ENCODE assay signal across 9 mouse cellular contexts in genomic region chr9:120349145-120349544, GRCm38 (mm10). TPM values are rescaled to one million over a fixed set of nuclear protein-coding genes. Genes with fewer than 3 reads are reported as not detected.
DNase-seq lines count a peak whose midpoint lies in the region; ATAC-seq and TF ChIP-seq lines count a peak whose summit lies in the region.
"Had no signal": no experiment of that assay in that cellular context is flagged by ENCODE, and none has a peak within 500 bp of the region (broad histone marks: within the 10 kb centered on the region; RNA-seq: fewer than 3 reads in every experiment).

No protein-coding gene starts in this region.

- DNase-seq in heart, adult 11 months = peak; percentile 98
- DNase-seq in adipocyte (ENCODE audit: low spot score) = peak; percentile 87
- peak; percentile 40 for DNase-seq in fibroblast of lung, adult 2 months (ENCODE audit: low read depth)
- peak; percentile 48 for DNase-seq in heart, postnatal 4 days
- peak; percentile 36 for DNase-seq in lung, embryonic 14.5 days
- DNase-seq in thymus, adult 18-20 months = no peak

- no peak overlapping the region for H3K4me2 ChIP-seq in heart, embryonic 11.5 days
- no peak overlapping the region for H3K4me2 ChIP-seq in lung, embryonic 14.5 days

- H3K4me3 ChIP-seq in heart, embryonic 11.5 days (ENCODE audit: low read depth, low read length) = no peak overlapping the region
- H3K4me3 ChIP-seq in lung, embryonic 14.5 days (ENCODE audit: low read depth, low read length) = no peak overlapping the region

- H3K27ac ChIP-seq in heart, embryonic 11.5 days (ENCODE audit: low read depth, low read length) = no peak overlapping the region
- H3K27ac ChIP-seq in lung, embryonic 14.5 days (ENCODE audit: low read depth) = no peak overlapping the region
- H3K27ac ChIP-seq: liver, embryonic 14.5 days had no signal

- no peak for TF ChIP-seq CTCF in lung, embryonic 14.5 days (IDR thresholded peaks at IDR 0.05; ENCODE audit: low read depth)

- no peak overlapping the region for H3K9ac ChIP-seq in heart, embryonic 11.5 days (ENCODE audit: low read depth, low read length)
- H3K9ac ChIP-seq in lung, embryonic 14.5 days = no peak overlapping the region
- H3K9ac ChIP-seq: liver, embryonic 14.5 days had no signal

- 57% methylated on average over 4 of the region's 4 CpGs for WGBS in heart, embryonic 11.5 days (ENCODE audit: insufficient replicate concordance)
- WGBS in lung, embryonic 14.5 days = 54% methylated on average over 4 of the region's 4 CpGs

- H3K4me1 ChIP-seq in heart, embryonic 11.5 days (ENCODE audit: control insufficient read depth, insufficient read depth, low read length) = peaks cover 3% of the 10 kb centered on the region
- H3K4me1 ChIP-seq in lung, embryonic 14.5 days (ENCODE audit: insufficient read depth) = 0 out of 2 replicates have a peak, but pooled peaks cover 6% of the 10 kb centered on the region

- ATAC-seq in heart, embryonic 11.5 days (replicated peaks; ENCODE audit: insufficient number of reproducible peaks, low FRiP score, low TSS enrichment) = no peak
- ATAC-seq in lung, embryonic 14.5 days (ENCODE audit: insufficient read depth) = peak; percentile 52; the same call in 1 of the 2 replicates
- ATAC-seq in erythroblast, adult 5-6 weeks (replicated peaks; ENCODE audit: low FRiP score, poor library complexity, severe bottlenecking) = no peak

- H3K27me3 ChIP-seq in heart, embryonic 11.5 days (ENCODE audit: control insufficient read depth, insufficient read depth, low read length) = no peaks in the 10 kb centered on the region
- no peaks in the 10 kb centered on the region for H3K27me3 ChIP-seq in lung, embryonic 14.5 days (ENCODE audit: insufficient read depth, low read length)

- no peaks in the 10 kb centered on the region; the same call in 1 of the 2 replicates for H3K9me3 ChIP-seq in heart, embryonic 11.5 days (replicated peaks; ENCODE audit: control insufficient read depth, low read length)
- no peaks in the 10 kb centered on the region for H3K9me3 ChIP-seq in lung, embryonic 14.5 days (ENCODE audit: low read depth, low read length)

- H3K36me3 ChIP-seq in heart, embryonic 11.5 days (ENCODE audit: control insufficient read depth, insufficient read depth, low read length) = no peaks in the 10 kb centered on the region
- H3K36me3 ChIP-seq in lung, embryonic 14.5 days (ENCODE audit: insufficient read depth) = no peaks in the 10 kb centered on the region

RNA-seq across cellular contexts. Expression of gene Myrip, which starts 47.8 kb away (rescaled TPM):
- 0.11 and 0.15 TPM in 2 replicates for polyA plus RNA-seq in heart, embryonic 11.5 days (2014; fragmentation: Nextera tagmentation; extraction: Ambion mirVana)
- 1 to 10 TPM; 1.2 to 1.3 TPM for total RNA-seq in heart, postnatal 4 days (2021)
- 0.09 and 0.18 TPM in 2 replicates for polyA plus RNA-seq in lung, embryonic 14.5 days (2014; fragmentation: Nextera tagmentation; extraction: Ambion mirVana)
- not detected in 2 replicates for total RNA-seq in erythroblast, adult 5-6 weeks (2015; ENCODE audit: low replicate concordance)
- total RNA-seq in erythroblast, adult 5-6 weeks (2017; ENCODE audit: low replicate concordance) = not detected in 2 replicates

Comparison
In these comparisons a context has a peak if more than half of its experiments do, and no peak if none do; other contexts are left out.
1. DNase-seq: peak in heart, adult 11 months (single experiment), adipocyte (single experiment), fibroblast of lung, adult 2 months (single experiment), heart, postnatal 4 days (single experiment) and lung, embryonic 14.5 days (single experiment); none in thymus, adult 18-20 months (0 of 2).